Mouse (Mus musculus): ENCODE data around the gene Gm21964. TPM values are rescaled to one million over a fixed set of nuclear protein-coding genes. Genes with fewer than 3 reads are reported as not detected.

Gm21964 gene
- polyA plus RNA-seq, 1 experiment from 2014 or later: not detected

DNA sequence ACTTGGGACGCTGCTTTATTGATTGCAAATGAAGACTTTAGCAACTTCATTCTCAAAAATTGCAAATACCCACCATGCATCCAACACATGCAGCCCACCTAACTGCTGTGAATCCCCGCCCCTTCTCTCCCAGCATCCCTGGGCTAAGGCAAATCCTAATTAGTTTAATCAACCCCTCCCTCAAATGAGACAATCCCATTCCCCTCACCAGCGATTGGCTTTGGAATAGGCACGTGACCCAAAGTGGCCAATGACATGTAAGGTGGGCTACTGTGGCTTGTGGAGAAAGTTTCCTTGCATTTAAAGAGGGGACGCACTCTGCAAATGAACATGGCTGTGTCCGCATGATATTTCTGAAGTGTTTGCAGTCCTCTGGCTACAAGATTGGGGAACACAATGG lies 51.9 kb downstream of the Gm21964 start:
- no peak for TF ChIP-seq CTCF (IDR thresholded peaks at IDR 0.05)
- POLR2A ChIA-PET: no interaction called here
- DNase-seq (ENCODE audit: low read depth, low spot score) (no peak), ATAC-seq (no peak)
- H3K27me3 ChIP-seq: peaks cover 32% of the 10 kb centered on the region
- in situ Hi-C loops (cut with MboI; ENCODE audit: low pct_unique_long_range_greater_than_20kb): loop anchor here (5.0 kb wide), 1 partner anchor 329 kb away; no protein-coding TSS in a partner anchor
- CTCF ChIA-PET: no interaction called here

Other genes with a start within 250 kb of the Gm21964 start
- 11.1 TPM for gene Phlpp2, start 232.7 kb upstream of the Gm21964 start, polyA plus RNA-seq (2021)
- 11.7 TPM for gene Marveld3, start 139.0 kb upstream of the Gm21964 start, polyA plus RNA-seq (2021)
- 0.04 TPM for gene Tat, start 110.8 kb upstream of the Gm21964 start, polyA plus RNA-seq (2021)
- gene Chst4, start 61.5 kb upstream of the Gm21964 start, polyA plus RNA-seq (2021): not detected
- gene Zfp612, start 21.5 kb upstream of the Gm21964 start, polyA plus RNA-seq (2021): 4.2 TPM
- not detected for gene Gm17720, start 1.5 kb downstream of the Gm21964 start, polyA plus RNA-seq (2021)
- gene Calb2, start 67.0 kb downstream of the Gm21964 start, polyA plus RNA-seq (2021): not detected
- 8.6 TPM for gene Cmtr2, start 114.5 kb downstream of the Gm21964 start, polyA plus RNA-seq (2021)
- gene Hydin, start 165.8 kb downstream of the Gm21964 start, polyA plus RNA-seq (2021): 0.10 TPM